ENCODE assay signal across 9 mouse cellular contexts in genomic region chr3:97866696-97867095, GRCm38 (mm10). TPM values are rescaled to one million over a fixed set of nuclear protein-coding genes. Genes with fewer than 3 reads are reported as not detected.
DNase-seq lines count a peak whose midpoint lies in the region; ATAC-seq and TF ChIP-seq lines count a peak whose summit lies in the region.
"Had no signal": no experiment of that assay in that cellular context is flagged by ENCODE, and none has a peak within 500 bp of the region (broad histone marks: within the 10 kb centered on the region; RNA-seq: fewer than 3 reads in every experiment).

No protein-coding gene starts in this region.

- peak; percentile 66 for DNase-seq in heart, embryonic 10.5 days (ENCODE audit: low spot score)
- DNase-seq in heart, postnatal 14 days: no peak
- DNase-seq in lung, embryonic 14.5 days: no peak
- DNase-seq in lung, postnatal 0 days (ENCODE audit: low spot score): no peak
- DNase-seq in liver, embryonic 11.5 days (ENCODE audit: low spot score): no peak
- no peak for DNase-seq in cerebellum, postnatal 10 days
- no peak for DNase-seq in layer of hippocampus, adult 8-10 months (ENCODE audit: low spot score in 2 of 2)

- H3K27ac ChIP-seq in heart, embryonic 10.5 days: peak overlapping the region; percentile 90
- no peak overlapping the region for H3K27ac ChIP-seq in lung, embryonic 14.5 days (ENCODE audit: low read depth)
- no peak overlapping the region for H3K27ac ChIP-seq in lung, postnatal 0 days (ENCODE audit: low read length)
- H3K27ac ChIP-seq in liver, embryonic 11.5 days (ENCODE audit: low read depth, low read length): no peak overlapping the region
- no peak overlapping the region for H3K27ac ChIP-seq in stomach, embryonic 16.5 days (ENCODE audit: low read length)
- H3K27ac ChIP-seq: macrophage had no signal

- intact Hi-C loops in heart, postnatal 14 days (cut with DNase I): loop anchor here (5.0 kb wide), 1 partner anchor 44 kb away; no protein-coding TSS in a partner anchor

- H3K4me2 ChIP-seq in lung, embryonic 14.5 days: peak overlapping the region; percentile 97; the same call in 1 of the 2 replicates
- no peak overlapping the region for H3K4me2 ChIP-seq in lung, postnatal 0 days (replicated peaks; ENCODE audit: low read depth, low read length)
- peak overlapping the region; percentile 72 for H3K4me2 ChIP-seq in liver, embryonic 11.5 days
- H3K4me2 ChIP-seq in stomach, embryonic 16.5 days (ENCODE audit: low read depth, low read length): no peak overlapping the region; the same call in 1 of the 2 replicates

- no peak for TF ChIP-seq CTCF in lung, embryonic 14.5 days (IDR thresholded peaks at IDR 0.05; ENCODE audit: low read depth)
- no peak for TF ChIP-seq CTCF in lung, postnatal 0 days (IDR thresholded peaks at IDR 0.05)

- 65% methylated on average over 4 of the region's 4 CpGs for WGBS in heart, embryonic 10.5 days
- 70% methylated on average over 4 of the region's 4 CpGs for WGBS in lung, embryonic 14.5 days
- WGBS in lung, postnatal 0 days: 64% methylated on average over 4 of the region's 4 CpGs
- 70% methylated on average over 4 of the region's 4 CpGs for WGBS in liver, embryonic 11.5 days
- 73% methylated on average over 4 of the region's 4 CpGs for WGBS in stomach, embryonic 16.5 days

- no peaks in the 10 kb centered on the region for H3K9me3 ChIP-seq in heart, embryonic 10.5 days
- H3K9me3 ChIP-seq in lung, embryonic 14.5 days (ENCODE audit: low read depth, low read length): no peaks in the 10 kb centered on the region
- H3K9me3 ChIP-seq in lung, postnatal 0 days (ENCODE audit: low read length): no peaks in the 10 kb centered on the region
- no peaks in the 10 kb centered on the region for H3K9me3 ChIP-seq in liver, embryonic 11.5 days (ENCODE audit: control insufficient read depth, low read length)
- H3K9me3 ChIP-seq in stomach, embryonic 16.5 days (replicated peaks; ENCODE audit: control insufficient read depth, low read length): no peaks in the 10 kb centered on the region

- H3K4me3 ChIP-seq in heart, embryonic 10.5 days: peak overlapping the region; percentile 71
- H3K4me3 ChIP-seq in lung, embryonic 14.5 days (ENCODE audit: low read depth, low read length): peak overlapping the region; percentile 48; the same call in 1 of the 2 replicates
- no peak overlapping the region for H3K4me3 ChIP-seq in lung, postnatal 0 days (ENCODE audit: low read depth, low read length)
- H3K4me3 ChIP-seq in liver, embryonic 11.5 days (ENCODE audit: low read depth, low read length): peak overlapping the region; percentile 46
- H3K4me3 ChIP-seq in stomach, embryonic 16.5 days (replicated peaks; ENCODE audit: low read length): peak overlapping the region; percentile 49; the same call in 1 of the 2 replicates

- H3K9ac ChIP-seq in lung, embryonic 14.5 days: no peak overlapping the region
- no peak overlapping the region for H3K9ac ChIP-seq in lung, postnatal 0 days (replicated peaks; ENCODE audit: low read depth)
- H3K9ac ChIP-seq in liver, embryonic 11.5 days (ENCODE audit: low read depth, low read length): no peak overlapping the region
- H3K9ac ChIP-seq in stomach, embryonic 16.5 days (ENCODE audit: low read length): no peak overlapping the region

- peaks cover 42% of the 10 kb centered on the region for H3K4me1 ChIP-seq in heart, embryonic 10.5 days
- 0 out of 2 replicates have a peak, but pooled peaks cover 3% of the 10 kb centered on the region for H3K4me1 ChIP-seq in lung, embryonic 14.5 days (ENCODE audit: insufficient read depth)
- H3K4me1 ChIP-seq in lung, postnatal 0 days (ENCODE audit: insufficient read depth, low read depth, low read length): 0 out of 2 replicates have a peak, but pooled peaks cover 7% of the 10 kb centered on the region
- 0 out of 2 replicates have a peak, but pooled peaks cover 5% of the 10 kb centered on the region for H3K4me1 ChIP-seq in liver, embryonic 11.5 days (replicated peaks; ENCODE audit: control insufficient read depth, insufficient read depth, low read length)
- H3K4me1 ChIP-seq in stomach, embryonic 16.5 days (ENCODE audit: control insufficient read depth, insufficient read depth, low read length): peaks cover 12% of the 10 kb centered on the region; the same call in 1 of the 2 replicates

- no peak for TF ChIP-seq EP300 in lung, postnatal 0 days (IDR thresholded peaks at IDR 0.05)

- no peaks in the 10 kb centered on the region for H3K36me3 ChIP-seq in heart, embryonic 10.5 days
- H3K36me3 ChIP-seq in lung, embryonic 14.5 days (ENCODE audit: insufficient read depth): no peaks in the 10 kb centered on the region
- no peaks in the 10 kb centered on the region for H3K36me3 ChIP-seq in lung, postnatal 0 days (ENCODE audit: insufficient read depth, low read length)
- no peaks in the 10 kb centered on the region for H3K36me3 ChIP-seq in liver, embryonic 11.5 days (ENCODE audit: control insufficient read depth, insufficient read depth, low read length)
- H3K36me3 ChIP-seq in stomach, embryonic 16.5 days (ENCODE audit: control insufficient read depth, insufficient read depth, low read length): no peaks in the 10 kb centered on the region

- H3K27me3 ChIP-seq in heart, embryonic 10.5 days (ENCODE audit: insufficient read depth, poor library complexity, severe bottlenecking): peaks cover 12% of the 10 kb centered on the region; the same call in 1 of the 2 replicates
- H3K27me3 ChIP-seq in lung, embryonic 14.5 days (ENCODE audit: insufficient read depth, low read length): peaks cover 30% of the 10 kb centered on the region; the same call in 1 of the 2 replicates
- H3K27me3 ChIP-seq in lung, postnatal 0 days (replicated peaks; ENCODE audit: insufficient read depth, low read length): peaks cover 5% of the 10 kb centered on the region; the same call in 1 of the 2 replicates
- H3K27me3 ChIP-seq in liver, embryonic 11.5 days (replicated peaks; ENCODE audit: control insufficient read depth, insufficient read depth, low read length): peaks cover 16% of the 10 kb centered on the region
- H3K27me3 ChIP-seq in stomach, embryonic 16.5 days (ENCODE audit: control insufficient read depth, insufficient read depth, low read length): 0 out of 2 replicates have a peak, but pooled peaks cover 5% of the 10 kb centered on the region

- ATAC-seq in lung, embryonic 14.5 days (ENCODE audit: insufficient read depth): no peak
- ATAC-seq in lung, postnatal 0 days: no peak
- ATAC-seq in liver, embryonic 11.5 days (replicated peaks; ENCODE audit: low FRiP score): no peak
- ATAC-seq in stomach, embryonic 16.5 days (ENCODE audit: insufficient read depth, low FRiP score): no peak

RNA-seq across cellular contexts. Expression of gene Pde4dip, which starts 21.8 kb away (rescaled TPM):
- polyA plus RNA-seq in heart, embryonic 10.5 days (2016; fragmentation: Nextera tagmentation; extraction: Ambion mirVana): 42.0 and 84.8 TPM in 2 replicates
- 1,000 to 10,000 TPM; 1,706 to 1,771 TPM for total RNA-seq in heart, postnatal 14 days (2021)
- 20.1 and 22.1 TPM in 2 replicates for polyA plus RNA-seq in lung, embryonic 14.5 days (2014; fragmentation: Nextera tagmentation; extraction: Ambion mirVana)
- 7.1 and 8.5 TPM in 2 replicates for polyA plus RNA-seq in lung, postnatal 0 days (2015; fragmentation: Nextera tagmentation; extraction: Ambion mirVana)
- polyA plus RNA-seq in liver, embryonic 11.5 days (2014; fragmentation: Nextera tagmentation; extraction: Ambion mirVana): 16.8 and 16.9 TPM in 2 replicates
- polyA plus RNA-seq in stomach, embryonic 16.5 days (2015; fragmentation: Nextera tagmentation; extraction: Ambion mirVana): 27.5 and 31.3 TPM in 2 replicates
- 100 to 1,000 TPM; 195 to 235 (median 214) TPM for total RNA-seq in layer of hippocampus, adult 8-10 months (2022)

RNA-seq across cellular contexts. Expression of gene Sec22b, which starts 34.3 kb away (rescaled TPM):
- polyA plus RNA-seq in heart, embryonic 10.5 days (2016; fragmentation: Nextera tagmentation; extraction: Ambion mirVana): 140 and 154 TPM in 2 replicates
- total RNA-seq in heart, postnatal 14 days (2021): 10 to 100 TPM; 36.9 to 41.6 TPM
- 158 and 160 TPM in 2 replicates for polyA plus RNA-seq in lung, embryonic 14.5 days (2014; fragmentation: Nextera tagmentation; extraction: Ambion mirVana)
- 87.9 and 88.7 TPM in 2 replicates for polyA plus RNA-seq in lung, postnatal 0 days (2015; fragmentation: Nextera tagmentation; extraction: Ambion mirVana)
- polyA plus RNA-seq in liver, embryonic 11.5 days (2014; fragmentation: Nextera tagmentation; extraction: Ambion mirVana): 109 and 113 TPM in 2 replicates
- 143 and 147 TPM in 2 replicates for polyA plus RNA-seq in stomach, embryonic 16.5 days (2015; fragmentation: Nextera tagmentation; extraction: Ambion mirVana)
- 10 to 100 TPM; 70.3 to 82.5 (median 74.4) TPM for total RNA-seq in layer of hippocampus, adult 8-10 months (2022)

Comparison
In these comparisons a context has a peak if more than half of its experiments do, and no peak if none do; other contexts are left out.
1. H3K4me2 ChIP-seq: peak in lung, embryonic 14.5 days (single experiment) and liver, embryonic 11.5 days (single experiment); none in lung, postnatal 0 days (single experiment) and stomach, embryonic 16.5 days (single experiment).